Mouse (Mus musculus) embryonic fibroblast, embryonic 13.5 days (primary cell): ENCODE measurements at regions not wholly inside any gene's neighbourhood (a gene's known extent, or its start where the extent isn't known, plus 50 kb on each side); places are given as distances from the start of the nearest gene placed in this dataset.
A peak's percentile ranks its signal among the peaks of the same experiment; 100 is the strongest.

Experiments used
- H3K27ac ChIP-seq: 2 replicates; pipeline ENCODE4 v1.5.1; 2012; ENCODE audit warnings: low read length, control low read depth, inconsistent platforms; ENCODE audit not compliant: insufficient read depth
- H3K4me1 ChIP-seq: 2 replicates; pipeline ENCODE4 v1.6.1; 2011; ENCODE audit warnings: low read length; ENCODE audit not compliant: control insufficient read depth, insufficient read depth
- H3K4me3 ChIP-seq: 2 replicates; pipeline ENCODE4 v1.5.1; 2011; ENCODE audit warnings: mild to moderate bottlenecking, control low read depth, low read length; ENCODE audit not compliant: insufficient read depth
- CTCF ChIP-seq: IDR thresholded peaks from 2 replicates; pipeline ENCODE4 v1.5.1; 2011; ENCODE audit warnings: mild to moderate bottlenecking, control low read depth, low read length, moderate library complexity, borderline replicate concordance; ENCODE audit not compliant: insufficient read depth
- POLR2A ChIP-seq: IDR thresholded peaks from 2 replicates; pipeline ENCODE4 v1.6.1; 2011; ENCODE audit warnings: low read depth, mild to moderate bottlenecking, control low read depth, low read length, moderate library complexity

DNA sequence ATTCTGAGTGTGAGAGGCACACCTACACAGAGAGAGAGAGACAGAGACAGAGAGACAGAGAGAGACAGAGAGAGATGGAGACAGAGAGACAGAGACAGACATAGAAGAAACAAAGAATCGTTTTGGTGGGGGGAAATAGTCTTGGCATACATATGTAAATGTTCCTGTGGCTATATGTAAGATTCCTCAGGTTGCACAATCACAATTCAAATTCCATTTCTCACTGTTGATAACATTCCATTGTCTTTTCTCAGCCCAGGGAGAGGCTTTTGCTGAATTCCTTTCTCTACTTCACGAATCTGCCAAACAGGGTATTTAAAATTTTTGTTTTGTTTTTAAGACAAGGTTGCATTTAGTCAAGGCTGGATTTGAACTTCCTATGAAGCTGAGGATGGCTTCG is 205.0 kb upstream of the Ell2 start:
- no peaks in the 10 kb centered on the region for H3K4me1 ChIP-seq
- H3K27ac ChIP-seq, result peak overlapping the region; percentile 57
- H3K4me3 ChIP-seq, result no peak overlapping the region
- no peak for TF ChIP-seq POLR2A
- TF ChIP-seq CTCF, result no peak

DNA sequence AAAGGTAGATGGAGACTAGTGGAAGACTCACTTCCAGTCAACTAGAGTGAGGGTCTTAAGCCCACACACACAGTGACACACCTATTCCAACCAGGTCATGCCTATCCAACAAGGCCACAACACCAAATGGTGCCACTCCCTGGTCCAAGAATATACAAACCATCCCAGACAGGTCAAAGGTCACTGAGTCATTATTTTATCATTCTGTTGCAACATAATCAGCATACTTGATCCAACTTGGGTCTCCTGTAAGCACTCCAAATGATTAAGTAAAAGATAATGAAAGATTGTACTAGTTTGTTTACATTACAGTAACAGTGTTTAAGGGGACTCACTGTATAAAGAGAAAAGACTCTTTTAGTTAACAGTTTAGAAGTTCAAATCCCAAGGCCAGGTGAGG is 203.2 kb upstream of the Ell2 start:
- TF ChIP-seq CTCF, result no peak
- no peak for TF ChIP-seq POLR2A
- H3K4me1 ChIP-seq, result no peaks in the 10 kb centered on the region
- no peak overlapping the region for H3K4me3 ChIP-seq
- no peak overlapping the region; the same call in 1 of the 2 replicates for H3K27ac ChIP-seq

DNA sequence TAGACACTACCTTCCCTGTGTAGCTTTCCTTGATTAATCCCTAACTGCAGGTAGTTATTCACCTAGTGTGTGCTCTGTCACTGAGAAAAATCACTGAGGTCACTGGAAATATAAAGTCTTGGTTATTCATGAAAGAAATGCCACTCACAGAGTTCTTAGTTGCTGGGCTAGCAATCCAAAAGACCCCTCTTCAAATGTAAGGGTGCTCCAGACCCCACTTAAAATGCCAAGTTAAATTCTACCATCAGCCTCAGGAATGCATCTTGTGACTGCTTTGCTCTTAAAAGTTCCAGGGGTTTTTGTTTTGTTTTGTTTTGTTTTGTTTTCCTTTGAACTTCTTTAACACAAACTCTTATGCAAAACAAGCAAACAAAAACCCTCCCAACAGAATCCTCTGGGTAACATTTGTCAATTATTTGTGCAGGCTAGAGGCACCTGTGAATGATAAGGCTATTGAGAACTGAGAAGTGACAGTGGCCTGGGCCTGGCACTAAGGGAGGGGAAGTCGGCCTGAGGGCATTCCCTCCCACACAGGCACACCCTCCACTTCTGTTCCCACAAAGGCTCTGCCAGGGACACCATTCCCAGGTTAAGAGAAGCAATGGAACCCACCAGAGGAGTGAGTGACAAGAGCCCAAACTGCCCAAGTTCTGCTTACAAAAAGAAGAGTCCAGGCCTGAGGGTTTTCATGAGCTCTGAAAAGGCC is 192.1 kb upstream of the Ell2 start:
- no peaks in the 10 kb centered on the region for H3K4me1 ChIP-seq
- no peak overlapping the region for H3K4me3 ChIP-seq
- no peak overlapping the region for H3K27ac ChIP-seq
- TF ChIP-seq CTCF, result no peak
- TF ChIP-seq POLR2A, result no peak

DNA sequence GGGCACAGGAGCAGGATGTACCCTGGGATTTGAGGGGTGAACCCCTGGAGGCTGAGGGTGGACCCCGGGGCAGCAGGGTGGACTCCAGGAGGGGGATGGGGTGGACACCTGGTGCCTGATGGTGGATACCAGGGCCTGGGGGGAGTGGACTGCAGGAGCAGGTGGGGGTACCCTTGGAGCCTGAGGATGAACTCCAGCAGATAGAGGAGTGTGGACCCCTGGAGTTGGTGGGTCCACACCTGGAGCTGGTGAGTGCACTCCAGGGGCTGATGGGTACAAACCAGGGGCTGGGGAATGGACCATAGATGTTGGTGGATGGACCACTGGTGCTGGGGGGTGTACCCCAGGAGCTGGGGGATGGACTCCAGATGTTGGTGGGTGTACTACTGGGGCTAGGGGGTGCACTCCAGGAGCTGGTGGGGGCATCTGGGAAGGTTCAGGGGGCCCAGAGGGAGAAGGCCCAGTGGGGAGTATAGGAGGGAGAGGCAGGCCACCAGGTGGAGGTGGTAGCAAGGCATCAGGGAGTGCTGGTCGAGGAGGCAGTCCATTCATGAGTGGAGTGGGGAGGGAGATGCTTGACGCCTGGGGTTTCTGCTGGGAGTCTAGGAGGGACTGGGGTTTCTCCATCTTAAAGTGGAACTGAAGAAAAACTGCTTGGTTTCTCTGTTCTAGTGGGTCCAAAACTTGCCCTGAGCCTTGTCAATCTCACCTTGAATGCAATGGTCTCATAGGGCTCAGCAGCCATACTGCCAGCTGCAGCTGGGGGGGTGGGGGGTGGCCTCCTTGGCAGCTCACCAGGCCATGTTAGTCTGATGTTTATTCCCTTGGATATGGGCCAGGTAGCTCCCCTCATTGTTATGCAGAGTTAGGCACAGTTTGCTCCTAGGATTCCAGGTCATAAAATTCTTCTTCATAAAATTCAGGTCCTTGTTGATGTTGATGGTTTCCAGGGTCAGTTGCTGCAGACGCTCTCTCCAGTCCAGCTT is 183.0 kb upstream of the Ell2 start:
- H3K4me1 ChIP-seq, result peaks cover 2% of the 10 kb centered on the region; the same call in 1 of the 2 replicates
- TF ChIP-seq POLR2A, result no peak
- no peak for TF ChIP-seq CTCF
- no peak overlapping the region for H3K4me3 ChIP-seq
- H3K27ac ChIP-seq, result no peak overlapping the region

DNA sequence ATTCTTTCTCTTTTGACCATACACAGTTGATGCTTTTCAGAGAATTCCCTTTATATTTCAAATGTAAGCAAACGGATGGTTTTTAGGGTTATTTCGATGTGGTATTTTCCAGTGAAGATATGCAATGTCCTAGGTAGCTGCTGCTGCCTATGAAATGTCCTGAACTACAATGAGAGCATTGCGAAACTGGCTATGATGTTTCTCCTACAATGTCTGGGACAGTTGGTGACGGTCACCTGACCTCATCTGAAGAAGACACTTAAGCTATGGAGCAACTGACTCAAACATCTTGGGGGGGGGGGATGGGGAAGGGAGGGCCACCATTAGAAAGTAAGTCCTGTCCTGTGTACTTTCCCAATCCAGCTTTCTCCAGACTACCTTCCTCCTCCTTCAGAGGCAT is 182.1 kb upstream of the Ell2 start:
- H3K27ac ChIP-seq, result no peak overlapping the region
- TF ChIP-seq CTCF (no peak), POLR2A (no peak)
- H3K4me3 ChIP-seq, result no peak overlapping the region
- H3K4me1 ChIP-seq, result peaks cover 2% of the 10 kb centered on the region; the same call in 1 of the 2 replicates

DNA sequence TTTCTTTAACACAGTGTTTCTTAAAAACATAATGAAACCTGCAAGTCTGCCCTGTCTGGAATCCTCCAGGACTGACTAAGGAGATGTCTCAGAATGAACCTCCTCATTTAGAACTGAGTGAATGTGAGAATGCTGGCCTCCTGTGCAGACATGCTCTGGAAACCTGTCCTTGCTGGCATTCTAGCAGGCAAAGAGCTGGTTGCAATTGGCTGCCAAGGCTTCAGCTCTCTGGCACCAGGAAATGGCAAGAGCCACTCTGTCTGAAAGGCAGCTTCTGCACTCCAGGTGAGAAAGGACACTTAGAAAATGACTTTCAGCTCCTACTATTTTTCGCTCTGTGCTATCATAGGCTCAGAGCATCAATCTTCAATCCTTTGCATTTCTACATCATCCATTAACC is 175.0 kb upstream of the Ell2 start:
- no peak overlapping the region for H3K27ac ChIP-seq
- TF ChIP-seq CTCF, result no peak
- TF ChIP-seq POLR2A, result no peak
- no peaks in the 10 kb centered on the region for H3K4me1 ChIP-seq
- no peak overlapping the region for H3K4me3 ChIP-seq

DNA sequence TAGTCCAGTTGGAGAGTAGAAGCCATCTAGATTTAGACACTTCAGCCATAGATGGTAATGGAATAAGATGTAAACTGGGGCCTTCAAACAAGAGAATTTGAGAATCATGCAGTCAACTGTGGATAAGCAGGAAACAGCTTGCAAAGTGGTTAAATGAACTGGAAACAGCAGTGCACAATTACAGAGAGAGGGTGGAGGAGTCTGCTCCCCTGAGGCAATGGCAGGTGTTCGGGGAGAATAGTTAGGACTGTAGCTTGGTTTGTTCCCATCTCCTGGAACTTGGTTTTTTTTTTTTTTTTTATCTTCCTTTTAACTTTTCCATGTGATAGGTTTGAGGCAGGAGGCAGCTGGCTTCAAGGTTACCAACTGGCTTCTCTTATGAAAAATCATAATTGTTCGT is 165.1 kb upstream of the Ell2 start:
- H3K27ac ChIP-seq, result no peak overlapping the region
- no peak for TF ChIP-seq POLR2A
- TF ChIP-seq CTCF, result no peak
- H3K4me1 ChIP-seq, result no peaks in the 10 kb centered on the region
- H3K4me3 ChIP-seq, result no peak overlapping the region

DNA sequence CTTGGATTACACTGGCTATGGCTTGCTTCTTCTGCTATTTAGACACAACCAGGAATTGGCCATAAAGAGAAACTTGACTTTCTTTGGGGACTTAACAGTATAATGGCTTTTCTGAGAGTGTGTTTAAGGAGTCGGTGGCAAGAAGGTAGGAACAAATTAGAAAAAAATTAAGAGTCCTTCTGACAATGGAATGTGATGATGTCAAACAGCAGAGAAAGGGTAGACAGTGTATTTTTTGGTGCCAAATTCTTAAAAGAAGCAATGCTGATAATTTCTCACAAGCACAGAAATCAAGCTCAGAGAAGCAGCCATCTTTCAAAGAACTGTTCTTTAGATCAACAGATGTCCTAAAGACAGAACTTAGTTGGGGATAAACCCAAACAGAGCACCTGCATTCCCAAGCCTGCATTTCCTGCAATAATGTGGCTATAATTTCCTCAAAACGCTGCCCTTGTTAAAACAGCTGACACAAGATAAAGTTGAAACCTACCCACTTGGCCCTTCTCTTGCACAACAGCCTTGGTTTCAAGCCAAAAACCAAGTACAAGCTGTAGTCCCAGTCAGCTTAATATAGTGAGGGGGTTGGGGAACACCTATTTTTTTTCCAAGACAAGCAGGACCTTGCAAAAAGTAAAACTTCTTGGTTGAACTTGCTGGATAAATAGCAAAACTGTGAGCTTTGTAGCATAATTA is 164.2 kb upstream of the Ell2 start:
- no peak for TF ChIP-seq POLR2A
- Histone ChIP-seq H3K4me1 (no peaks in the 10 kb centered on the region), H3K4me3 (no peak overlapping the region), H3K27ac (no peak overlapping the region)

DNA sequence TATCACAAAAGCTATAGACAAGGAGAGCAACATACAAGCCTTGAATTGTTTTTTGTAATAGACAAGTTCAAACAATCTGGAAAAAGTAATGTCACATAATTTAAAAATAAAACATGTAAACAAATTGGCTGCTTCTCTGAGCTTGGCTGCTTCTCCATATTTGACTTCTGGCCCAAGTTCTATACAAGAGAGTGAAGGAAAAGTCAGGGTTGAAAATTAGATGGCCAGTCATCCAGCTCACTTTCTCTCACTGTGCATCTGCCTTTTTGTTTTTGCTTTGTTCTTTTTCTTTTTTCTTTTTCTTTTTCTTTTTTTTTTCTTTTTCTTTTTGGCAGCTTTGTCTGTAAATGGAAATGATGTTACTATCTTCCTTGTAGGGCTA is 163.6 kb upstream of the Ell2 start:
- Histone ChIP-seq H3K4me3 (no peak overlapping the region), H3K27ac (no peak overlapping the region), H3K4me1 (no peaks in the 10 kb centered on the region)
- TF ChIP-seq POLR2A (no peak), CTCF (no peak)
